Mouse (Mus musculus) inflammation-experienced regulatory T-cells, adult 6 months (primary cell): ENCODE results near the gene Sult2a1. TPM values are rescaled to one million over a fixed set of nuclear protein-coding genes. Genes with fewer than 3 reads are reported as not detected.
"Not testable (repeated sequence)": the region's sequence is repeated elsewhere in the genome, so short reads cannot be mapped to it uniquely, and the experiment has no call there.

ENCODE experiments used
- ATAC-seq: one replicate; pipeline ENCODE4 v1.8.0; 2017
- polyA plus RNA-seq, 3 experiments: library from polyadenylated mRNA; unstranded; fragments of 100-300 nt; shearing (Covaris generic); gene quantifications; one replicate each; pipeline ENCODE4 v1.2.1; 2017

The Sult2a1 gene
- not detected for polyA plus RNA-seq

GRCm38 (mm10) chr7:13837309-13837708 is at the start of gene Sult2a1:
TSS of gene Sult2a1 (minus strand) at chr7:13837409.
- not testable (repeated sequence) for ATAC-seq

GRCm38 (mm10) chr7:13813913-13814312 is 23.3 kb downstream of the Sult2a1 start:
- no peak for ATAC-seq

Other genes starting within 250 kb of the Sult2a1 start
- gene Sult2a5, start 213.4 kb downstream of the Sult2a1 start, polyA plus RNA-seq: not detected
- gene Sult2a2, start 103.9 kb downstream of the Sult2a1 start, polyA plus RNA-seq: not detected
- not detected for gene Sult2a4, start 152.2 kb upstream of the Sult2a1 start, polyA plus RNA-seq